In the genomic region with DNA sequence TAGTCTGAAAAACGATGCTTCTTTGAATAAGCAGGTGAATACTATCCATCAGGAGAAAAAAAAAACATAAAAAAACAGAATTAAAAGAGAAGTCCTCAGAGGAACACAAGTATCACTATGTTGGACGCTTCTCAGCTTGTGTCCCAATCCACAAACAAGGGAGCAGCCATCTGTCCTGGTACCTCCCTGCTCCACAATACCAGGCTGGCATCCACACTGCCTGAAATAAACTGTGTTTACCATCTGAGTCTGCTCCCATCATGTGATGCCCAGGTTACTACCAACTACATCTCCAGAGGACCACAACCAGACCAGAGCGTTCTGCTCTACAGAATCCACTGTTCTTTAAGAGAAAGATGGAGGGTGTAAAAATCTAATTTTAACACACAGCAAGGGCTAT, we compare ENCODE assay signal across 21 mouse cellular contexts.
A peak's percentile ranks its signal among the peaks of the same experiment; 100 is the strongest.
DNase-seq lines count a peak whose midpoint lies in the region; ATAC-seq lines count a peak whose summit lies in the region.
"Had no signal": no experiment of that assay in that cellular context is flagged by ENCODE, and none has a peak within 500 bp of the region (broad histone marks: within the 10 kb centered on the region; RNA-seq: fewer than 3 reads in every experiment).

No protein-coding gene starts in this region.

- H3K4me2 ChIP-seq in hindbrain, embryonic 13.5 days: no peak overlapping the region
- H3K4me2 ChIP-seq in hindbrain, embryonic 16.5 days (ENCODE audit: low read length): no peak overlapping the region
- H3K4me2 ChIP-seq: embryonic facial prominence, embryonic 13.5 days; limb, embryonic 15.5 days; liver, embryonic 15.5 days had no signal

- ATAC-seq in hindbrain, embryonic 13.5 days (ENCODE audit: low FRiP score): no peak
- ATAC-seq in hindbrain, embryonic 16.5 days: no peak
- ATAC-seq: forebrain, embryonic 16.5 days had no signal

- peak overlapping the region; percentile 86 for H3K27ac ChIP-seq in hindbrain, embryonic 13.5 days
- H3K27ac ChIP-seq in hindbrain, embryonic 16.5 days (ENCODE audit: low read depth, low read length): no peak overlapping the region
- H3K27ac ChIP-seq: embryonic facial prominence, embryonic 13.5 days; heart, embryonic 10.5 days; kidney, postnatal 0 days; limb, embryonic 15.5 days; liver, embryonic 15.5 days had no signal

- H3K36me3 ChIP-seq in hindbrain, embryonic 13.5 days: no peaks in the 10 kb centered on the region
- H3K36me3 ChIP-seq in hindbrain, embryonic 16.5 days (ENCODE audit: control insufficient read depth, insufficient read depth, low read length): no peaks in the 10 kb centered on the region
- H3K36me3 ChIP-seq: embryonic facial prominence, embryonic 13.5 days; heart, embryonic 10.5 days; hindbrain, embryonic 15.5 days; limb, embryonic 15.5 days; liver, embryonic 15.5 days; midbrain, embryonic 12.5 days had no signal

- peaks cover 37% of the 10 kb centered on the region for H3K4me1 ChIP-seq in hindbrain, embryonic 13.5 days (replicated peaks)
- H3K4me1 ChIP-seq in hindbrain, embryonic 16.5 days (ENCODE audit: control insufficient read depth, insufficient read depth, low read depth, low read length): peaks cover 7% of the 10 kb centered on the region
- H3K4me1 ChIP-seq: limb, embryonic 15.5 days had no signal

- H3K9me3 ChIP-seq in hindbrain, embryonic 13.5 days: no peaks in the 10 kb centered on the region
- H3K9me3 ChIP-seq in hindbrain, embryonic 16.5 days (ENCODE audit: control insufficient read depth, low read length): no peaks in the 10 kb centered on the region
- H3K9me3 ChIP-seq: embryonic facial prominence, embryonic 13.5 days; heart, embryonic 10.5 days; hindbrain, embryonic 15.5 days; limb, embryonic 15.5 days; liver, embryonic 15.5 days; midbrain, embryonic 12.5 days had no signal

- no peaks in the 10 kb centered on the region for H3K27me3 ChIP-seq in hindbrain, embryonic 13.5 days
- no peaks in the 10 kb centered on the region for H3K27me3 ChIP-seq in hindbrain, embryonic 16.5 days (replicated peaks; ENCODE audit: control insufficient read depth, insufficient read depth, low read length)
- H3K27me3 ChIP-seq: embryonic facial prominence, embryonic 13.5 days; hindbrain, embryonic 15.5 days; limb, embryonic 15.5 days; liver, embryonic 15.5 days; midbrain, embryonic 12.5 days had no signal

- no peak overlapping the region for H3K9ac ChIP-seq in hindbrain, embryonic 13.5 days
- no peak overlapping the region for H3K9ac ChIP-seq in hindbrain, embryonic 16.5 days (ENCODE audit: low read depth, low read length)
- H3K9ac ChIP-seq: embryonic facial prominence, embryonic 13.5 days; limb, embryonic 15.5 days; liver, embryonic 15.5 days; midbrain, embryonic 12.5 days had no signal

- 64% methylated on average over 3 of the region's 3 CpGs for WGBS in hindbrain, embryonic 13.5 days
- WGBS in hindbrain, embryonic 16.5 days: 64% methylated on average over 3 of the region's 3 CpGs

- peak; percentile 36 for DNase-seq in cerebellum, adult 11-12 months
- peak; percentile 58 for DNase-seq in cerebellum, adult 9-11 months
- DNase-seq in layer of hippocampus, adult 9-10 months (ENCODE audit: low spot score): peak; percentile 39
- DNase-seq in urinary bladder, adult 2 months (ENCODE audit: low spot score): no peak
- no peak for DNase-seq in thymus, postnatal 4 days
- DNase-seq in heart, adult 18-20 months: no peak
- DNase-seq: adrenal gland, postnatal 36 days; B cell, adult 2 months; gastrocnemius, postnatal 36 days; kidney, adult 11 months; thymus, postnatal 14 days had no signal

- H3K4me3 ChIP-seq in hindbrain, embryonic 13.5 days: no peak overlapping the region
- H3K4me3 ChIP-seq in hindbrain, embryonic 16.5 days (ENCODE audit: low read length): no peak overlapping the region
- H3K4me3 ChIP-seq: embryonic facial prominence, embryonic 13.5 days; heart, embryonic 10.5 days; hindbrain, embryonic 15.5 days; limb, embryonic 15.5 days; liver, embryonic 15.5 days; midbrain, embryonic 12.5 days had no signal

Comparison
In these comparisons a context has a peak if more than half of its experiments do, and no peak if none do; other contexts are left out.
1. DNase-seq: peak in cerebellum, adult 11-12 months (single experiment), cerebellum, adult 9-11 months (single experiment) and layer of hippocampus, adult 9-10 months (single experiment); none in urinary bladder, adult 2 months (single experiment), thymus, postnatal 4 days (single experiment) and heart, adult 18-20 months (0 of 2).